Mouse (Mus musculus) mouse trophoblast stem cell (cell line): ENCODE data around the gene Macrod2.

Source experiments
- in situ Hi-C, 2 experiments: fragments of 300-500 bp; cut with MseI, MboI; formaldehyde crosslinking; loops; 2 replicates in 1 of 2; 3 replicates in 1 of 2; pipeline ENCODE4 v1.15.1; 2025

Gene Macrod2

GRCm38 (mm10) chr2:140395179-140395578, at the start of gene Macrod2:
Gene Macrod2 (plus strand): TSS chr2:140395309.
- in situ Hi-C loops, result no loop called here

GRCm38 (mm10) chr2:140359905-140360304, 35.2 kb upstream of the Macrod2 start:
- in situ Hi-C loops, result no loop called here

GRCm38 (mm10) chr2:140364804-140365203, 30.3 kb upstream of the Macrod2 start:
- in situ Hi-C loops, result no loop called here

- in situ Hi-C loops, result no loop called here
Measured at GRCm38 (mm10) chr2:140389525-140389924, 5.6 kb upstream of the Macrod2 start, which contains the start of gene Sel1l2. Gene Sel1l2 (minus strand): TSS chr2:140389706.

- in situ Hi-C loops, result no loop called here
Measured at GRCm38 (mm10) chr2:140395744-140396231, 679 bp downstream of the Macrod2 start.

- in situ Hi-C loops, result loop anchor here in 1 of 2 experiments (10.0 kb wide), 1 partner anchor 231 kb away; no protein-coding TSS in a partner anchor
Measured at GRCm38 (mm10) chr2:140425844-140426243, 30.7 kb downstream of the Macrod2 start.

- in situ Hi-C loops, result loop anchor here in 1 of 2 experiments (10.0 kb wide), 1 partner anchor 232 kb away; no protein-coding TSS in a partner anchor
Measured at GRCm38 (mm10) chr2:140427283-140427682, 32.2 kb downstream of the Macrod2 start.

GRCm38 (mm10) chr2:140439081-140439480, 44.0 kb downstream of the Macrod2 start:
- in situ Hi-C loops, result no loop called here

- in situ Hi-C loops, result no loop called here
Measured at GRCm38 (mm10) chr2:140448636-140449035, 53.5 kb downstream of the Macrod2 start.

GRCm38 (mm10) chr2:140475770-140476169, 80.7 kb downstream of the Macrod2 start:
- in situ Hi-C loops, result no loop called here

- in situ Hi-C loops, result no loop called here
Measured at GRCm38 (mm10) chr2:140476891-140477290, 81.8 kb downstream of the Macrod2 start.

GRCm38 (mm10) chr2:140482604-140483003, 87.5 kb downstream of the Macrod2 start:
- in situ Hi-C loops, result no loop called here

GRCm38 (mm10) chr2:140497688-140498087, 102.6 kb downstream of the Macrod2 start:
- in situ Hi-C loops, result no loop called here

- in situ Hi-C loops, result no loop called here
Measured at GRCm38 (mm10) chr2:140500951-140501350, 105.8 kb downstream of the Macrod2 start.

- in situ Hi-C loops, result no loop called here
Measured at GRCm38 (mm10) chr2:140521472-140521871, 126.4 kb downstream of the Macrod2 start.

- in situ Hi-C loops, result no loop called here
Measured at GRCm38 (mm10) chr2:140530214-140530613, 135.1 kb downstream of the Macrod2 start.

- in situ Hi-C loops, result no loop called here
Measured at GRCm38 (mm10) chr2:140532024-140532423, 136.9 kb downstream of the Macrod2 start.

GRCm38 (mm10) chr2:140532859-140533519, 137.9 kb downstream of the Macrod2 start:
- in situ Hi-C loops, result no loop called here

GRCm38 (mm10) chr2:140533621-140534020, 138.5 kb downstream of the Macrod2 start:
- in situ Hi-C loops, result no loop called here

GRCm38 (mm10) chr2:140534583-140534982, 139.5 kb downstream of the Macrod2 start:
- in situ Hi-C loops, result no loop called here

- in situ Hi-C loops, result no loop called here
Measured at GRCm38 (mm10) chr2:140535832-140536571, 140.9 kb downstream of the Macrod2 start.

- in situ Hi-C loops, result no loop called here
Measured at GRCm38 (mm10) chr2:140549286-140549685, 154.2 kb downstream of the Macrod2 start.

GRCm38 (mm10) chr2:140561426-140561825, 166.3 kb downstream of the Macrod2 start:
- in situ Hi-C loops, result no loop called here
